Mouse (Mus musculus): ENCODE measurements around the gene Zfp870. TPM values are rescaled to one million over a fixed set of nuclear protein-coding genes. Genes with fewer than 3 reads are reported as not detected.
"Not testable (repeated sequence)": the region's sequence is repeated elsewhere in the genome, so short reads cannot be mapped to it uniquely, and the experiment has no call there.

Zfp870 gene
- polyA plus RNA-seq, 1 experiment from 2014 or later: 5.3 TPM

GRCm38 (mm10) chr17:32895421-32895820 is 4.0 kb upstream of the Zfp870 start:
- Histone ChIP-seq H3K9me3 (no peaks in the 10 kb centered on the region), H3K4me1 (peaks cover 4% of the 10 kb centered on the region), H3K27ac (no peak overlapping the region), H3K27me3 (ENCODE audit: insufficient read depth, poor library complexity, severe bottlenecking) (no peaks in the 10 kb centered on the region), H3K36me3 (no peaks in the 10 kb centered on the region), H3K4me3 (no peak overlapping the region)
- WGBS: 87% methylated on average over 4 of the region's 4 CpGs
- no peak for DNase-seq (ENCODE audit: low spot score)

GRCm38 (mm10) chr17:32893901-32894300 is 2.5 kb upstream of the Zfp870 start:
- Histone ChIP-seq H3K27ac (no peak overlapping the region), H3K9me3 (no peaks in the 10 kb centered on the region), H3K4me3 (no peak overlapping the region), H3K27me3 (ENCODE audit: insufficient read depth, poor library complexity, severe bottlenecking) (no peaks in the 10 kb centered on the region), H3K36me3 (no peaks in the 10 kb centered on the region), H3K4me1 (peaks cover 14% of the 10 kb centered on the region)
- 70% methylated on average over 3 of the region's 3 CpGs for WGBS
- no peak for DNase-seq (ENCODE audit: low spot score)

GRCm38 (mm10) chr17:32890852-32891238 is 597 bp downstream of the Zfp870 start:
- no peaks in the 10 kb centered on the region for H3K9me3 ChIP-seq
- 0 out of 2 replicates have a peak, but pooled peaks cover 5% of the 10 kb centered on the region for H3K36me3 ChIP-seq
- 5% methylated on average over 11 of the region's 11 CpGs for WGBS
- H3K4me3 ChIP-seq: peak overlapping the region; percentile 83
- no peaks in the 10 kb centered on the region for H3K27me3 ChIP-seq (ENCODE audit: insufficient read depth, poor library complexity, severe bottlenecking)
- DNase-seq (ENCODE audit: low spot score): no peak
- H3K4me1 ChIP-seq: peaks cover 14% of the 10 kb centered on the region
- peak overlapping the region; percentile 93 for H3K27ac ChIP-seq

GRCm38 (mm10) chr17:32889611-32890010 is 1.8 kb downstream of the Zfp870 start:
- Histone ChIP-seq H3K4me1 (peaks cover 14% of the 10 kb centered on the region), H3K4me3 (no peak overlapping the region), H3K36me3 (peaks cover 17% of the 10 kb centered on the region), H3K27ac (no peak overlapping the region), H3K9me3 (no peaks in the 10 kb centered on the region), H3K27me3 (ENCODE audit: insufficient read depth, poor library complexity, severe bottlenecking) (no peaks in the 10 kb centered on the region)
- 91% methylated on average over 6 of the region's 6 CpGs for WGBS
- no peak for DNase-seq (ENCODE audit: low spot score)

GRCm38 (mm10) chr17:32880320-32881218 is 10.9 kb downstream of the Zfp870 start:
- Histone ChIP-seq H3K9me3 (no peaks in the 10 kb centered on the region), H3K4me3 (no peak overlapping the region), H3K27me3 (ENCODE audit: insufficient read depth, poor library complexity, severe bottlenecking) (peaks cover 18% of the 10 kb centered on the region), H3K4me1 (peaks cover 7% of the 10 kb centered on the region), H3K27ac (no peak overlapping the region), H3K36me3 (peaks cover 56% of the 10 kb centered on the region)
- DNase-seq (ENCODE audit: low spot score): no peak
- WGBS: 89% methylated on average over 14 of the region's 14 CpGs

GRCm38 (mm10) chr17:32878773-32879172 is 12.7 kb downstream of the Zfp870 start:
- no peak overlapping the region for H3K4me3 ChIP-seq
- peaks cover 7% of the 10 kb centered on the region for H3K4me1 ChIP-seq
- H3K27ac ChIP-seq: no peak overlapping the region
- 92% methylated on average over 11 of the region's 11 CpGs for WGBS
- H3K36me3 ChIP-seq: peaks cover 38% of the 10 kb centered on the region
- peaks cover 18% of the 10 kb centered on the region for H3K27me3 ChIP-seq (ENCODE audit: insufficient read depth, poor library complexity, severe bottlenecking)
- no peak for DNase-seq (ENCODE audit: low spot score)
- no peaks in the 10 kb centered on the region for H3K9me3 ChIP-seq

- Histone ChIP-seq H3K27ac (no peak overlapping the region), H3K4me3 (peak overlapping the region; percentile 45), H3K36me3 (peaks cover 27% of the 10 kb centered on the region), H3K9me3 (no peaks in the 10 kb centered on the region), H3K4me1 (peaks cover 7% of the 10 kb centered on the region), H3K27me3 (ENCODE audit: insufficient read depth, poor library complexity, severe bottlenecking) (peaks cover 18% of the 10 kb centered on the region)
- no peak for DNase-seq (ENCODE audit: low spot score)
- WGBS: 3% methylated on average over 22 of the region's 22 CpGs
These were observed 13.8 kb downstream of the Zfp870 start for GRCm38 (mm10) chr17:32877471-32878171.

- no peak for DNase-seq (ENCODE audit: low spot score)
- Histone ChIP-seq H3K9me3 (no peaks in the 10 kb centered on the region; the same call in 1 of the 2 replicates), H3K27me3 (ENCODE audit: insufficient read depth, poor library complexity, severe bottlenecking) (peaks cover 11% of the 10 kb centered on the region; the same call in 1 of the 2 replicates), H3K4me1 (peaks cover 5% of the 10 kb centered on the region), H3K27ac (no peak overlapping the region), H3K4me3 (no peak overlapping the region), H3K36me3 (no peaks in the 10 kb centered on the region)
- 65% methylated on average over 5 of the region's 5 CpGs for WGBS
These were observed 18.7 kb downstream of the Zfp870 start for GRCm38 (mm10) chr17:32872696-32873095.

- WGBS: 73% methylated on average over 4 of the region's 4 CpGs
- Histone ChIP-seq H3K9me3 (no peaks in the 10 kb centered on the region; the same call in 1 of the 2 replicates), H3K36me3 (no peaks in the 10 kb centered on the region), H3K4me1 (no peaks in the 10 kb centered on the region), H3K4me3 (no peak overlapping the region), H3K27me3 (ENCODE audit: insufficient read depth, poor library complexity, severe bottlenecking) (0 out of 2 replicates have a peak, but pooled peaks cover 5% of the 10 kb centered on the region), H3K27ac (no peak overlapping the region)
- no peak for DNase-seq (ENCODE audit: low spot score)
These were observed 19.4 kb downstream of the Zfp870 start for GRCm38 (mm10) chr17:32872091-32872490.

GRCm38 (mm10) chr17:32871483-32871882 is 20.0 kb downstream of the Zfp870 start:
- Histone ChIP-seq H3K27me3 (ENCODE audit: insufficient read depth, poor library complexity, severe bottlenecking) (no peaks in the 10 kb centered on the region), H3K27ac (no peak overlapping the region), H3K4me3 (no peak overlapping the region), H3K9me3 (no peaks in the 10 kb centered on the region; the same call in 1 of the 2 replicates), H3K36me3 (no peaks in the 10 kb centered on the region), H3K4me1 (no peaks in the 10 kb centered on the region)
- 85% methylated on average over 1 of the region's 1 CpGs for WGBS
- DNase-seq (ENCODE audit: low spot score): no peak

GRCm38 (mm10) chr17:32867266-32867665 is 24.2 kb downstream of the Zfp870 start:
- not testable (repeated sequence) for H3K4me1 ChIP-seq; H3K9me3 ChIP-seq; H3K4me3 ChIP-seq; H3K36me3 ChIP-seq; DNase-seq (ENCODE audit: low spot score); H3K27ac ChIP-seq; H3K27me3 ChIP-seq (ENCODE audit: insufficient read depth, poor library complexity, severe bottlenecking)
- WGBS: 49% methylated on average over 5 of the region's 7 CpGs

GRCm38 (mm10) chr17:32856713-32857112 is 34.7 kb downstream of the Zfp870 start:
- H3K4me1 ChIP-seq; H3K27ac ChIP-seq; DNase-seq (ENCODE audit: low spot score); H3K36me3 ChIP-seq; H3K9me3 ChIP-seq; H3K27me3 ChIP-seq (ENCODE audit: insufficient read depth, poor library complexity, severe bottlenecking); H3K4me3 ChIP-seq: not testable (repeated sequence)
- WGBS: 42% methylated on average over 4 of the region's 6 CpGs

- Histone ChIP-seq H3K4me3 (no peak overlapping the region), H3K27ac (no peak overlapping the region), H3K36me3 (no peaks in the 10 kb centered on the region), H3K9me3 (no peaks in the 10 kb centered on the region; the same call in 1 of the 2 replicates), H3K27me3 (ENCODE audit: insufficient read depth, poor library complexity, severe bottlenecking) (no peaks in the 10 kb centered on the region), H3K4me1 (no peaks in the 10 kb centered on the region)
- no peak for DNase-seq (ENCODE audit: low spot score)
- WGBS: 62% methylated on average over 7 of the region's 7 CpGs
These were observed 39.9 kb downstream of the Zfp870 start for GRCm38 (mm10) chr17:32851581-32851980.
